Mouse (Mus musculus) lung, postnatal 14 days (tissue): ENCODE data around the gene Cd9.

ENCODE experiments used
- DNase-seq: peaks from one replicate; pipeline ENCODE4 v3.0.0; 2021

The Cd9 gene

DNA sequence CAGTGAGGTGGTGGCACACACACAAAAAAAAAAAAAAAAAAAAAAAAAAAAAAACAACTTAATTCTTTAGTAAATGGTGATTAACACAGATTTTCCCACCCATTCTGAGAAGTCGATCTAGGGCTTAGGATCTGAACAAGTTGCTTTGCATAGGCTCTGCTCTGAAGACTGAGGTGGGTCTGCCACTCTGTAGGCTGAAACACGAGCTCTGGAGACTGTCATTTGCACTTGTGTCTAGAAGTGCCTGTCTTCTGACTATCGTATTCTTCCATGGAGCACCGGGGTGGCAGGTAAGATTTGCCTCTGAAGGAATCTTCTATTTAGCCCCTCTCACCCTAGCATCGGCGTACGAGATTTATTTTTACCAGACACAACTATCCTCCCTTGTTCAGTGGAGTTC is 62.1 kb downstream of the Cd9 start:
- no peak for DNase-seq

DNA sequence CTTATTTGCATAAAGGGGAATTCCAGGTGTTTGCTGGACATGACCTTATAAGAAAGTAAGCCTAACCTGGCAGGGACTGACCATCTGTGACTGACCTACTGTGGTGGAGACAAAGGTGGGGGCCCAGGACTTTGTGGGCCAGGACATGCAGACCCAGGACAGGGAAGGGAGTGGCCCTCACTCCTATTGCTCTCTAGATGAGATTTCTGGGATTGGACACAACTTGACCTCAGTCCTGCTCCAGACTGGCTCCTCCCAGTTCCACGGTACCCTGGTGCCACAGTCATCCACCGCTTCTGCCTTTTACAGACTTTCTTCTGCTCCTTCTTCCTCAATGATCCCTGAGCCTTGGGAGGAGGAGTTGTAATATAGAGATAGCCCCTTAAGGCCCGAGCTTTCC is 63.6 kb downstream of the Cd9 start:
- DNase-seq, result no peak

DNA sequence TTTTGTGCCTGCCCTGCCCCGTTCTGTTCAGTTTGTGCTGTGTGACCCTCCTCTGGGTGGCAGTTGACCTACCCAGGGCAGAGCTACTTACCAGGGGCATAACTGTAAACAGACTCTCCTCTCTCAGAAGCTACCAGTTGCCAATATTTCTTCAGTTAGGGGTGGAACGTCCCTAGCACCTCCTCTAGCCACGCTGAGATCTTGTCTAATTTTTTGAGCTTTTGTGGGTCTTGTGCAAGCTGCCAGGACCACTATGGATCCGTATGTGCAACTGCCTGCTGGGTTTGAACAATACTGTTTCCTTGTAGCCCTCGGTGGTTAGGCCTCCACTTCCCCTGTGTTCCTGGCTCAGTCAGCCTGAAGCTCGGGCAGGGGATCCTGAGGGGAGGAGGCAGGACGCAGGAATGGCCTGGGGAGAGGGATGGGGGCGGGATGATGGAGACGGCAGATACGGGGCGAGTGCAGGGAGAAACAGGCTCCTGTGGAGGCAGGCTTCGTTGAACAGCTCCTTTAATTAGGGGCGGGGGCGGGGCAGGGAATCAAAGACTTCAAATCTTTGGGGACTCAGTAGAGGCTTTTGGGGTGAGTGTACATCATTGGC is 64.1 kb downstream of the Cd9 start:
- DNase-seq, result no peak

DNA sequence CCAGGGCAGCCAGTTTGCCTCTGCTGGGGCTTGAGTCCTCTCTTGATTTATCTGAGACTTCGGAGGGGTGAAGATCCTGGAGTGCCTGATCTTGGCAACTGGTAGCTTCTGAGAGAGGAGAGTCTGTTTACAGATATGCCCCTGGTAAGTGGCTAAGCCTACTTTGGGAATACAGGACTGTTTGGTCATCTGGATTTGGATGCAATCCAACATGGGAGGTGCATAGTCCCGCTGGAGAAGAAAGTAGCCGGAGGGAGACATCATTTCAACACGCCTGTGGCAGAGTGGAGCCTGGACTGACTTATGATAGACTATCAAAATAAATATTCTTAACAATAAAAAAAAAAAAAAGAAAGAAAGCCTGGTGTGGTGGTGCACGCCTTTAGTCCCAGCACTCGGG is 64.8 kb downstream of the Cd9 start:
- peak; percentile 32 for DNase-seq

DNA sequence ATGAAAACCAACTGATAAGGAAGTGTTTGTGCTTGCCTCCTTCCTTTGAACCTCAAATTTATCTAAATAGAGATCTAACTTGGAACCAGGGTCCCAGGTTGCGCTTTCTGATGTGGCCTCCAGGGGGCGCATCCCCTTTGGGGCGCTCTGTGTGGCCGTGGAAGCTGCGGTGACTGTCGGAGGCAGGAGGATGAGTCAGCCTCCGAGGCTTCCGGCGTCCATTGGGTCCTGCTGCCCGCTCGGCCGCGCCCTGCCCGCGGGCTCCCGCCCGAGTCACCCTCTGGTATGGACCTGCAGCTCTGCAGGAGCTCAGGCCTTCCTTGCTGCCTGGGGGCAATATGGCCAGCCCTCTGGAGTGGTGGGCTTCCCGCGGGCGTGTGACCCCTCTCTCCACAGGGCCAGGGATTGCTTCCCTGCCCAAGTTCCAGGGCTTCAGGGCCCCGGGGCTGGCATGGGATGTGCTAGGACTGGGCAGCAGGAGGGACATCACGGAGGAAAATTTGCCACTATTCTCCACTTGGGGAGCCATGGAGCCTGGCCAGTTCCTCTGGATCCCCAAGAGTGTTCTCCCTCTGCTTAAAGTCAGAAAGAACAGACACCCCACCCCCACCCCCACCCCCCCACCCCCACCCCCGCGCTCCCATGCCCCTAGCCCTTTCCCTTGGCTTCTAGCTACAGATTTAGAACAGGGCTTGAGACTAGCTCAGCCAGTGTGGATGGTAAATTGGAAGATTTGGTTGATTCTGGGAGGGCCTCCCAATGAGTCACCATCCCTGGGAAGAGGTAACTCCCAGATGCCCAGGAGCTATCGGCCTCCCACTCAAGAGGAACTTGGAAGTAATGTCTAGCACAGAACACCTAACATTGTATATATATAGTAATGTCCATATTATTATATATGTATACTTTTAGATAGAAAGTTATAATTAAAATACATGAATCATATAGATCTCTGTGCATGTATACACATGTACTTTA is 67.9 kb downstream of the Cd9 start:
- peak; percentile 90 for DNase-seq

DNA sequence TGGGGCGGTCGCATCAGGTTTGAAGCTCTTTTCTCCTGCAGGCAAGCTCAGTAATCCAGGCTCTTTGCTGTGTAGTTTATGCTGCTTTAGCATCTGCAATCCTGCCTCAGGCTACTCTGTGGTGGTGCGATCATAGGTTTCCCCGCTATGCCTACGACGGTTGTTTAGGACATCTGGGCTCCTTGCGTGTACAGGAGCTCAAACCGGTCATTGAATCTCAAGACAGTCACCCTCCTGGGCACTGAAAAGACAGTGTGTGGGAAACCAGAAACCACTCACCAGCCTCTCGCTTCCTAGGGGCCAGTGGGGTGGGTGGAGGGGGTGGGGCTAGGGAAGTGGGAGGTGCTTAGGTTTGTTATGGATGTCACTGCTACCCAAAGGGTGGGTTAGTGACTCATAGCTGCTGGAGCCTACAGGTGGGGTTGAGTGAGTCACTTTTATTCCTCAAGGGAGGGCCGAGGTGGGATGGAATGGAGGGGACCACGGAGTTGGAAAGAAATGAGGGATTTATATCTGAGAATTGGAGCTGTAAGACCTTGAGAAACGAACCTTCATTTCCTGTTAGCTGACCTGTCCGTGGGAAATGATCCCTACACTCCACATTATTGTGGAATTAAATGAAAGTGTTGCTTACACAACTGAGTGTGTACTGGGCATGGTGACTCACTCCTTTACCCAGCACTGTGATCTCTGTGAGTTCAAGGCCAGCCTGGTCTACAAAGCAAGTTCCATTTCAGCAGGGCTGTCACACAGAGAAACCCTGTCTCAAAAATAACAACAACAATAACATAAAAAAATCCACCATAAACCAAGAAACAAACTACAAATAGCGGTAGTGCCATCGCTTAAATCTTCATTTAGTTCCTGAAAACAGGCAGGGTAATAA is 69.1 kb downstream of the Cd9 start:
- no peak for DNase-seq

DNA sequence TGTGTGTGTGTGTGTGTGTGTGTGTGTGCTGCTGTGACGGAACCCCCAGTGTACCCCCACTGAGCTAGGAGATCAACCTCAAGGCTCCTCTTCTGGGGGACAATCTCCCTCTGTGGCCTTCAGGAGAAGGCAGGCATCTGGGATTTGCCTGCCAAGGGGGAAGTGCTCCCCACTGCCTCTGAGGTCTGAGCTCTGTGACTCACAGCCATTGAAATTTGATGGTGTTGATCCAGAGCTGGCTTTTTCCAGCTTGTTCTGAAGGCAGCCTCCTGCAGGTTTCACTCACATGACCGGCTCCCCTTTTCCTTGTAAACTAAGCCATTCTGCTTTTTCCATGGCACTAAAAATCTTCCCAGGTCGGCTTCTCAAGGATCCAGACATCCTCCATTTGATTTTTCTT is 70.4 kb downstream of the Cd9 start:
- no peak for DNase-seq

DNA sequence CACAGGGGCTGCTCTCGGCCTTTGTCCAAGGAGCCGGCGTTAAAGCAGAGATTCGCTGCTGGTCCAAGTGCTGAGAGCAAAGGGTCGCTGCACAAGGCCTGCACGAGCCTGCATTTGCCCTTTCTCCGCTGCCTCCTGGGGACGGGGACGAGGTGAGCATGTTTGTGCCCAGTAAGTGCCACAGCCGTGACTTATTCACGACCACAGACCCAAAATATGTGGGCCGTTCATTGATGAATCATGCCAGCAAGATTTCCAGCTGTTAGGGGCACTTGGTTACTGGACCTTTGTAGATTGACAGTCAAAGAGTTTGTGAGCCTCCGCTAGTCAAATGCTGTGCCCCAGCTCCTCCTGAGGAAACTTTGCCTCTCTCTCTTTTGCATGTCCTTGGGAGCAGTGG is 71.1 kb downstream of the Cd9 start:
- DNase-seq, result no peak

DNA sequence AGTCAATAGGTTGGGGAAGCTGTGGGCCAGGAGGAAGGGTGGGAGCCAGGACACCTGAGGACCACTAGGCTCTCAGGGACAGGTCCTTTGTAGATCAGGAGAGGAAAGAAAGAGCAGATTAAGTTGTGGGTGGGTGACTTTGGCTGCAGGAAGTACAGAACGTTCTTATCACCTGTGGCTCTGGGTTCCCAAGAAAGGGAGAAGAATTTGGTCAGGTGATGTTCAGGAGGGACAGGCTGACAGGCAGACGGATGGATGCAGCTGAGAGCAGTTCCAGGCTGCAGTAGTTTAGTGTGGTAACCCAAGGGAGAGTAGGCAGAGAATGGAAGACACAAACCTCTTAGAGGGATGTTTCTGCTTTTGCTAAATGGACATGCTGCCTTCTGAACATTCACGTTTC is 71.5 kb downstream of the Cd9 start:
- DNase-seq, result no peak

DNA sequence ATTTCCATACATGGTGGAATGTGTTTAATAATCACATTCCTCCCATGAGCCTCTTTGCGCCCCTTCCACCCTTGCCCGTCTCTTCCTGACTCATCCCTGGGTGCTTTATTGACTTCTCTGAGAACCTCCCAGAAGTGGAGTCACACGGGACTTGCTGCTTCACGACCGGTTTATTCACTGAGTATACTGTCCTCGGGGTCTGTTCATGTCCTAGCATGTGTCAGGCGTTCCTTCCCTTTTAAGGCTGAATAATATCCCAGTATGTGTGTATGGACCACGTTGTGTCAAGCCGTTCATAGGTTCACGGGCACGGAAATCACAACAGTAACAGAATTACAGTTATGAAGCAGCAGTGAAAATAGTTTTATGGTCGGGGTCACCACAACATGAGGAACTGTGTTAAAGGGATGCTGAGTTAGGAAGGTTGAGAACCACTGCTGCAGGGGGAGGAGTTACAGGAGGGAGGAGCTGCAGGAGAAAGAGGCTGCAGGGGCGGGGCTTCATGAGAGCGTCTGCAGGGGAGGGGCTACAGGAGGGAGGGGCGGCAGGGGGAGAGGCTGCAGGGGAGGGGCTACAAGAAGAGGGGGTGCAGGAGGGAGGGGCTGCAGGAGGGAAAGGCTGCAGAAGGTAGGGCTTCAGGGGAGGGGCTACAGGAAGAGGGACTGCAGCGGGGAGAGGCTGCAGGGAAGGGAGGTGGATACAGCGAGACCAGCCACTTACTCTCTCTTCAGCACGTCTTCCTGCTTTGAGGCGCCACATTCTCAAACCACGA is 72.4 kb downstream of the Cd9 start:
- DNase-seq, result peak; percentile 80

DNA sequence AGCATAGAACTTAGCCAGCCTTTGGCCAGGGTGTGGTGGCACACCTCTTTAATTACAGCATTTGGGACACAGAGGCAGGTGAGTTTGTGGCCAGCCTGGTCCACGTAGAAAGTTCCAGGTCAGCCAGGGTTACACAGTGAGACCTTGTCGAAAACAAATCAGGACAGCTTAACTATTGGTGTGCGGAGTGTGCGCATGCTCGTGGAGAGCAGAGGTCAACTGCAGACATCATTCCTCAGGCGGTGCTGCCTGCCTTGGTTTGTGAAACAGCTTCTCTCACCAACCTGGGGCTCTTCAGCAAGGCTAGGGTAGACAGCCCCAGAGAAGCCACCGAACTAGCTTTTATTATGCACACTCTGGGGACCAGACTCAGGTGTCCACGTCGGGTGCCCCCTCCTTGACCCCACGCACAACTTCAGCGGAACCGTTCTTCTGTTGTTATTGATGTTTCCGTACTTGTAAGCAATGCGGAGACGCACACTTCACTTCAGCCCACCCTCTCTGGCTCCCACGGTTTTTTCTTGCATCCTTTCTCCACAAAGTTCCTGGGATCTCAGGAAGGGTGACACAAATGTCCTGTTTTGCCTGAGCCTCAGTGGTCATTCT is 74.0 kb downstream of the Cd9 start:
- no peak for DNase-seq

DNA sequence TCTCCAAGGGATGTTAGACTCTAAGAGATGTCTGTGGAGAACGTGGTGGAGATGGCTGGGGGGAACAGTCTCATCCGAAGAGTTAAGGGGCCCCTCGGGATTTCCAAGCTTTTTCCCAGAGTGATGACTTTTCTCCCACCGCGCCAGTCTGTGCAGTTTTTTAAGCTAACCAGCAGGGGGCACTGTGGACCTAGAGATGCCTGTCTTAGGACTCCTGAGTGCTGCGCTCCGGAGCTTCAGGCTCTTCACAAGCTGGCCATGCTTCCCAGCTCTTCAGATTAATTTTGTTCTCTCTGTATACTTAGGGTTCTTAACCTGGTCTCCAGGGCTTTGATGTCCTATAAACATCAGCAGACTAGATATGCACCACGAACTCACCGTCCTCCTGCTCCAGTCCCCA is 75.8 kb downstream of the Cd9 start:
- peak; percentile 87 for DNase-seq

DNA sequence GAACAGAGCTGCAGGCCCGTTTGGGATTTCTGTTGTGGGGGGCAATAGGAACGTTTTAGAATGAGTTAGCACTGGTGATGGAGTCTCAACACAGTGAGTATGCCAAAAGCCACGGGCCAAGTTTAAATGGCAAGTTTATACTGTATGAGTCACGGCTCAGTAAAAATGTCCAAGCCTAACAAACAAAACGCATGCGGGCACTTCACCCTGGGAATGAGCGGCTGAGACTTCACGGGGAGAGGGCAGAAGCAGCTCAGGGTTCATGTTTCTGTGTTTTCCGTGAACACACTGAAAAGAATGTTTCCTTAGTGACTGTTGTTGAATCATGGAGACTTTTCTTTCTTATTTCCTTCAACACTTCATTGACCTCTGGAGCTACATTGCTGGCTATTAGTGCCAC is 81.3 kb downstream of the Cd9 start:
- DNase-seq, result no peak

DNA sequence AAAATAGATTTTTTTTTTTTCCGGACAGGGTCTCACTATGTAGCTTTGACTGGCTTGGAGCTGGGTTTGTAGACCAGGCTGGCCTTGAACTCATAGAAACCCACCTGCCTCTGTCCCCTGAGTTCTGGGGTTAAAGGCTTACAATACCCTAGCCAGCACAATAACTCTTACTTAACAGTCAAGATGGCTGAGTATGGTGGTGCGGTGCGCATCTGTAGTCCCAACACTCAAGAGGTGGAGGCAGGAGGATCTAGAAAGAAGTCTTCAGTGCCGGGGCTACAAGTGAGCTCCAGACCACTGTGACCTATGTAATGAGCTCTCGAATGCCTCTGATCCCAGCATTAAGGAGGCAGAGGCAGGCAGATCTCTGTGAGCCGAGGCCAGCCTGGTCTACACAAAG is 82.9 kb downstream of the Cd9 start:
- DNase-seq, result no peak

DNA sequence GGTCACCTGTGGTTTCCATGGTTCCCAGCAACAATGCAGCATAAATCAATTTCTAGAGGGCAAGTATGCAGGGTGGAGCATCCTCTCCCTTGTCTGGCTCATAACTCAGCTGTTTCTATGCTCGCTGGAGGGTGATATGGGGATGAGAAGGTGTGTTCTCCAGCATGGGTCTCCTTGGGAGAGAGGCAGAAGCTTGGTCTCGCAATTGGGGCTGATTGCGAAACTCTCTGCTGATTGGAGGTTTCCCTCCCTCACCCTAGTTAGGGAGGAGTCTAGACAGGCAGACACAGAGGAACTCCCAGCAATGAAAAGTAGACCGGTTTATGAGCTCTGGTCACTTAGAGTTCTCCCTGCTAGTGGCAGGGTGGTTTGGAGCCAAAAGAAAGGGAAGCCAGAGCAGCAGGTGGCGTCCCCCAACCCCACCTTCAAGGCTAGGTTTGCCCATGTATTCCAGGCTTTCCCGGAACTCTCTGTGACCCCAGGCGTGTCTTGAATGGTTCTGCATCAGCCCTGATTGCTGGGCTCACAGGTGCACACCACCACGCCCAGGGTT is 83.5 kb downstream of the Cd9 start:
- peak; percentile 31 for DNase-seq

DNA sequence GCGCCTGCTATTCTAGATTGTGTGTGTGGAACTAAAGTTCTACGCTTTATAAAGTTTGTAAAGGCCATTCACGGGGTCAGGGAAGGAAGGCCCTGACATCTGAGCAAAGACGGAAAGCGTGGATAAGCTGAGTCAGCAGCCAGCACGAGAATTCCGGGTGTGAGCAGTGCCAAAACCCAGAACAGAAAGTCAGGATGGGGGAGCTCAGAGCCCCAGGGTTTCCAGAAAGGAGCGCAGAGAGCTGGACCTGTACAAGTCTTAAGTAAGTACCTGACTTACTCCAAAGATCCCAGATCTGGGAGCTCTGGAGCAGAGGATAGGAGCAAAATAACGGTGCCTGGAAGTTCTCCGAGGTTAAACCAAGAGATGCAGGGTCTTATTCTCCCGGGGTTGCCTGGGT is 84.0 kb downstream of the Cd9 start:
- DNase-seq, result no peak
